Mouse (Mus musculus): Measurements from ENCODE around the gene Spata16. TPM values are rescaled to one million over a fixed set of nuclear protein-coding genes. Genes with fewer than 3 reads are reported as not detected.

Gene Spata16
- polyA plus RNA-seq, 1 experiment from 2014 or later: not detected

GRCm38 (mm10) chr3:27030067-27030857 lies 392.8 kb downstream of the Spata16 start:
- WGBS: 79% methylated on average over 8 of the region's 8 CpGs
- no peak for TF ChIP-seq CTCF (IDR thresholded peaks at IDR 0.05; ENCODE audit: low read depth)
- no peak overlapping the region for H3K9ac ChIP-seq (ENCODE audit: low read depth, low read length)
- no peaks in the 10 kb centered on the region for H3K27me3 ChIP-seq (replicated peaks; ENCODE audit: control insufficient read depth, insufficient read depth, low read length)
- no peaks in the 10 kb centered on the region for H3K9me3 ChIP-seq (ENCODE audit: control insufficient read depth)
- no peak for ATAC-seq
- H3K4me1 ChIP-seq (replicated peaks; ENCODE audit: control insufficient read depth, insufficient read depth, low read length): no peaks in the 10 kb centered on the region
- no peak overlapping the region for H3K27ac ChIP-seq (ENCODE audit: low read depth, low read length)
- H3K4me3 ChIP-seq (ENCODE audit: low read depth, low read length): no peak overlapping the region
- no peaks in the 10 kb centered on the region for H3K36me3 ChIP-seq (ENCODE audit: control insufficient read depth, insufficient read depth)
- H3K4me2 ChIP-seq (replicated peaks; ENCODE audit: low read depth): no peak overlapping the region

Small RNAs within 50 kb of the gene (microRNA-seq; reads per million reads assigned to microRNA genes)
- gene Gm25773 (not detected), gene Gm44464 (not detected)

Measured in intestine, postnatal 0 days (tissue).